Comparison of ENCODE assay signal across 8 mouse cellular contexts in the genomic region with DNA sequence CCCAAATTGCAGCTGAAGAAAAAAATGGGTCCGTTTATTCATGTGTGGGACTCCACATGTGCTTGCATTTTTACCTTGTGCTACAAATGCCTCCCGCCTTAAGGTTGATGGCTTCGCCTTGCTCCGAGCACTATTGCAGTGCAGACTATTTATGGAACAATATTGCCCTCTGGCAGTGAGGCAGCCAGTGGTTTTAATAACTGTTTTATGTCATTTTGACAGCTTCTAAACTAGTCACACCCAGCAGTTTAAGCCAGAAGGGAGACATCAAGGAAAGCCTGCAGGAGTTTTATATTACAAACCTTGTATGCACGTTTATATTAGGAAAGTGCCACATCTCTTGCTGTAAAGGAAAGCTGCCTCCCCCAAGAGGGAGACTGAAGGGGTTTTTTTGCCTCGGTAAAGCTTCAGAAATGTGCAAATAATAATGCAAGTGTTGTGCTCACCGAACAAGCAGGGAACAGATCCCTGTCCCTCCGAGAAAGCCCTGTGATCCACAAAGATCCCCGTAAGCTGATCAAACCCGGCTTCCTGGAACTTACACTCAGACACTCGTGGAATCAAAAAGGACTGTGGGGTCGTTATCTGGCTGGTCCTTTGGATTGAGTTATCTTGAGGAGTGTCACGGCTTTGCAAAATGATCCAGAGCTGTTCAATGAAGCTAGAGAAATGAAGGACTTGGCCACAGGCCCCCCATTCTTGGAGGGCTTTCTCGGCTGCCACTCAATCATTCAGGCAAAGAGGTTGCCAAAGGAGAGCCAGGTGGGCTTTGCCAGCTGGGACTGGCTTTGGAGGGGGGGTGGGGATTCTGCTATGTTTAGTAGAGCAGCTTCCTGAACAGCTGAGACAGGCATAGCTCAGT.
A peak's percentile ranks its signal among the peaks of the same experiment; 100 is the strongest.
DNase-seq lines count a peak whose midpoint lies in the region; ATAC-seq and TF ChIP-seq lines count a peak whose summit lies in the region.

No protein-coding gene starts in this region.

- no peak overlapping the region for H3K4me2 ChIP-seq in lung, embryonic 15.5 days
- H3K4me2 ChIP-seq in neural tube, embryonic 15.5 days: peak overlapping the region; percentile 20

- no peaks in the 10 kb centered on the region; the same call in 1 of the 2 replicates for H3K4me1 ChIP-seq in lung, embryonic 15.5 days
- no peaks in the 10 kb centered on the region for H3K4me1 ChIP-seq in lung, adult 2 months (ENCODE audit: control insufficient read depth, insufficient read depth, low read length)
- H3K4me1 ChIP-seq in neural tube, embryonic 15.5 days: peaks cover 14% of the 10 kb centered on the region

- H3K4me3 ChIP-seq in lung, embryonic 15.5 days: no peak overlapping the region
- H3K4me3 ChIP-seq in lung, adult 2 months (replicated peaks; ENCODE audit: extremely low read depth, low read depth, low read length): no peak overlapping the region
- no peak overlapping the region for H3K4me3 ChIP-seq in neural tube, embryonic 15.5 days (replicated peaks)

- no peaks in the 10 kb centered on the region for H3K9me3 ChIP-seq in lung, embryonic 15.5 days
- H3K9me3 ChIP-seq in neural tube, embryonic 15.5 days (replicated peaks): no peaks in the 10 kb centered on the region

- 41% methylated on average over 14 of the region's 14 CpGs for WGBS in lung, embryonic 15.5 days
- WGBS in lung, adult 2 months: 43% methylated on average over 14 of the region's 14 CpGs
- 25% methylated on average over 14 of the region's 14 CpGs for WGBS in neural tube, embryonic 15.5 days

- H3K27me3 ChIP-seq in lung, embryonic 15.5 days: no peaks in the 10 kb centered on the region
- H3K27me3 ChIP-seq in neural tube, embryonic 15.5 days (replicated peaks): no peaks in the 10 kb centered on the region

- no peak for TF ChIP-seq POLR2A in lung, adult 2 months (IDR thresholded peaks at IDR 0.05; ENCODE audit: borderline replicate concordance, extremely low read depth, low read depth, low read length)

- H3K36me3 ChIP-seq in lung, embryonic 15.5 days: no peaks in the 10 kb centered on the region
- no peaks in the 10 kb centered on the region for H3K36me3 ChIP-seq in neural tube, embryonic 15.5 days

- TF ChIP-seq CTCF in lung, adult 2 months (IDR thresholded peaks at IDR 0.05; ENCODE audit: insufficient read depth, low read length): no peak

- H3K27ac ChIP-seq in lung, embryonic 15.5 days: no peak overlapping the region
- peak overlapping the region; percentile 71 for H3K27ac ChIP-seq in neural tube, embryonic 15.5 days (replicated peaks)

- H3K9ac ChIP-seq in lung, embryonic 15.5 days: no peak overlapping the region
- no peak overlapping the region for H3K9ac ChIP-seq in neural tube, embryonic 15.5 days (replicated peaks)

- no peak for DNase-seq in lung, adult 2 months
- DNase-seq in cerebellum, postnatal 25 days: peak; percentile 57 to 62
- DNase-seq in frontal cortex, postnatal 36 days (ENCODE audit: low spot score in 2 of 2): peak; percentile 2 to 6
- peak; percentile 6 to 13 for DNase-seq in kidney, postnatal 4 days
- DNase-seq in spleen, postnatal 36 days (ENCODE audit: low spot score in 2 of 2): no peak

- peak; percentile 49; the same call in 1 of the 2 replicates for ATAC-seq in lung, embryonic 15.5 days (ENCODE audit: borderline replicate concordance, extremely low read depth, low FRiP score, low TSS enrichment)
- ATAC-seq in neural tube, embryonic 15.5 days (ENCODE audit: low FRiP score): peak; percentile 83
- no peak for ATAC-seq in activated CD4-positive, CD25-positive, alpha-beta regulatory T cell, adult 4 months

Comparison
In these comparisons a context has a peak if more than half of its experiments do, and no peak if none do; other contexts are left out.
1. DNase-seq: peak in cerebellum, postnatal 25 days (2 of 2), frontal cortex, postnatal 36 days (2 of 2) and kidney, postnatal 4 days (2 of 2); none in lung, adult 2 months (single experiment) and spleen, postnatal 36 days (0 of 2).